Mouse (Mus musculus): ENCODE results near the gene Tmem120a.

GRCm38 (mm10) chr5:135715624-135716023, 28.6 kb downstream of the Tmem120a start:
- TF ChIP-seq CTCF (IDR thresholded peaks at IDR 0.05; ENCODE audit: low read depth, low read length) (no peak), POLR2A (IDR thresholded peaks at IDR 0.05; ENCODE audit: borderline replicate concordance, low read depth, low read length) (no peak)
